Mouse (Mus musculus) erythroblast, embryonic 14.5 days (primary cell): ENCODE results near the gene Rplp0.

ENCODE experiments used
- GATA1 ChIP-seq: IDR thresholded peaks from 2 replicates; pipeline ENCODE4 v1.6.1; 2012; ENCODE audit warnings: low read length, inconsistent platforms, mixed read lengths
- TAL1 ChIP-seq: IDR thresholded peaks from 3 replicates; pipeline ENCODE4 v1.6.1; 2012; ENCODE audit warnings: low read length, inconsistent platforms, mixed read lengths

- no peak for TF ChIP-seq TAL1
- TF ChIP-seq GATA1: no peak
Measured at GRCm38 (mm10) chr5:115550482-115551005, 8.7 kb upstream of the Rplp0 start.
